Mouse (Mus musculus): ENCODE measurements around the gene Msl2. TPM values are rescaled to one million over a fixed set of nuclear protein-coding genes. Genes with fewer than 3 reads are reported as not detected.

Gene Msl2
- 10 to 100 TPM; 58.8 to 61.2 TPM for total RNA-seq (2021)

- intact Hi-C loops (cut with DNase I), result loop anchor here (1.0 to 10.0 kb wide), 3 partner anchors 40 to 431 kb away; partner anchors contain the start of genes Pccb and Ppp2r3a
- no peak for DNase-seq (ENCODE audit: low spot score in 2 of 2)
These were observed at the start of gene Msl2 for GRCm38 (mm10) chr9:101073987-101074331. Gene Msl2, plus strand, starts transcription at chr9:101074101.

GRCm38 (mm10) chr9:101033761-101034447, 40.0 kb upstream of the Msl2 start:
- DNase-seq (ENCODE audit: low spot score in 2 of 2), result no peak
- intact Hi-C loops (cut with DNase I), result loop anchor here (1.0 kb wide), 1 partner anchor 39 kb away; no protein-coding TSS in a partner anchor

- intact Hi-C loops (cut with DNase I), result loop anchor here (1.0 kb wide), 1 partner anchor 39 kb away; no protein-coding TSS in a partner anchor
- DNase-seq (ENCODE audit: low spot score in 2 of 2), result peak; percentile 97 to 98
These were observed 39.3 kb upstream of the Msl2 start, which contains the start of gene Pccb for GRCm38 (mm10) chr9:101034448-101035098. Gene Pccb, minus strand, starts transcription at chr9:101034898.

- intact Hi-C loops (cut with DNase I), result no loop called here
- DNase-seq (ENCODE audit: low spot score in 2 of 2), result no peak
These were observed 37.9 kb upstream of the Msl2 start for GRCm38 (mm10) chr9:101035836-101036596.

- intact Hi-C loops (cut with DNase I), result no loop called here
- no peak for DNase-seq (ENCODE audit: low spot score in 2 of 2)
These were observed 37.0 kb upstream of the Msl2 start for GRCm38 (mm10) chr9:101036876-101037275.

- intact Hi-C loops (cut with DNase I), result no loop called here
- no peak for DNase-seq (ENCODE audit: low spot score in 2 of 2)
These were observed 36.5 kb upstream of the Msl2 start for GRCm38 (mm10) chr9:101037396-101037795.

- intact Hi-C loops (cut with DNase I), result no loop called here
- no peak for DNase-seq (ENCODE audit: low spot score in 2 of 2)
These were observed 35.3 kb upstream of the Msl2 start for GRCm38 (mm10) chr9:101038634-101039033.

- DNase-seq (ENCODE audit: low spot score in 2 of 2), result no peak
- intact Hi-C loops (cut with DNase I), result no loop called here
These were observed 32.4 kb upstream of the Msl2 start for GRCm38 (mm10) chr9:101041508-101041907.

- intact Hi-C loops (cut with DNase I), result no loop called here
- no peak for DNase-seq (ENCODE audit: low spot score in 2 of 2)
These were observed 31.7 kb upstream of the Msl2 start for GRCm38 (mm10) chr9:101042249-101042648.

GRCm38 (mm10) chr9:101045710-101046338, 28.1 kb upstream of the Msl2 start:
- DNase-seq (ENCODE audit: low spot score in 2 of 2), result no peak
- intact Hi-C loops (cut with DNase I), result no loop called here

GRCm38 (mm10) chr9:101052007-101052406, 21.9 kb upstream of the Msl2 start:
- no peak for DNase-seq (ENCODE audit: low spot score in 2 of 2)
- intact Hi-C loops (cut with DNase I), result no loop called here

GRCm38 (mm10) chr9:101052691-101053090, 21.2 kb upstream of the Msl2 start:
- no peak for DNase-seq (ENCODE audit: low spot score in 2 of 2)
- intact Hi-C loops (cut with DNase I), result no loop called here

GRCm38 (mm10) chr9:101053279-101053678, 20.6 kb upstream of the Msl2 start:
- no peak for DNase-seq (ENCODE audit: low spot score in 2 of 2)
- intact Hi-C loops (cut with DNase I), result no loop called here

- intact Hi-C loops (cut with DNase I), result no loop called here
These were observed 16.7 kb upstream of the Msl2 start for GRCm38 (mm10) chr9:101057156-101057555.

GRCm38 (mm10) chr9:101061035-101061434, 12.9 kb upstream of the Msl2 start:
- DNase-seq (ENCODE audit: low spot score in 2 of 2), result no peak
- intact Hi-C loops (cut with DNase I), result no loop called here

More at GRCm38 (mm10) chr9:101057156-101057555, 16.7 kb upstream of the Msl2 start:
- no peak for DNase-seq (ENCODE audit: low spot score in 2 of 2)

GRCm38 (mm10) chr9:101062253-101062780, 11.6 kb upstream of the Msl2 start:
- no peak for DNase-seq (ENCODE audit: low spot score in 2 of 2)
- intact Hi-C loops (cut with DNase I), result no loop called here

- intact Hi-C loops (cut with DNase I), result no loop called here
- peak in 1 of 2 experiments; percentile 69 for DNase-seq (ENCODE audit: low spot score in 2 of 2)
These were observed 8.8 kb upstream of the Msl2 start for GRCm38 (mm10) chr9:101065076-101065602.

- intact Hi-C loops (cut with DNase I), result loop anchor here (10.0 kb wide), 1 partner anchor 185 kb away; the partner anchor contains the start of gene Ppp2r3a
- DNase-seq (ENCODE audit: low spot score in 2 of 2), result no peak
These were observed 4.1 kb upstream of the Msl2 start for GRCm38 (mm10) chr9:101069781-101070180.

GRCm38 (mm10) chr9:101072506-101072905, 1.4 kb upstream of the Msl2 start:
- DNase-seq (ENCODE audit: low spot score in 2 of 2), result peak in 1 of 2 experiments; percentile 10
- intact Hi-C loops (cut with DNase I), result loop anchor here (2.0 to 10.0 kb wide), 2 partner anchors 182 to 430 kb away; partner anchors contain the start of gene Ppp2r3a

Measured in left cerebral cortex, postnatal 25 days (tissue).